Mouse (Mus musculus): ENCODE data around the gene Whrn.

Gene Whrn

DNA sequence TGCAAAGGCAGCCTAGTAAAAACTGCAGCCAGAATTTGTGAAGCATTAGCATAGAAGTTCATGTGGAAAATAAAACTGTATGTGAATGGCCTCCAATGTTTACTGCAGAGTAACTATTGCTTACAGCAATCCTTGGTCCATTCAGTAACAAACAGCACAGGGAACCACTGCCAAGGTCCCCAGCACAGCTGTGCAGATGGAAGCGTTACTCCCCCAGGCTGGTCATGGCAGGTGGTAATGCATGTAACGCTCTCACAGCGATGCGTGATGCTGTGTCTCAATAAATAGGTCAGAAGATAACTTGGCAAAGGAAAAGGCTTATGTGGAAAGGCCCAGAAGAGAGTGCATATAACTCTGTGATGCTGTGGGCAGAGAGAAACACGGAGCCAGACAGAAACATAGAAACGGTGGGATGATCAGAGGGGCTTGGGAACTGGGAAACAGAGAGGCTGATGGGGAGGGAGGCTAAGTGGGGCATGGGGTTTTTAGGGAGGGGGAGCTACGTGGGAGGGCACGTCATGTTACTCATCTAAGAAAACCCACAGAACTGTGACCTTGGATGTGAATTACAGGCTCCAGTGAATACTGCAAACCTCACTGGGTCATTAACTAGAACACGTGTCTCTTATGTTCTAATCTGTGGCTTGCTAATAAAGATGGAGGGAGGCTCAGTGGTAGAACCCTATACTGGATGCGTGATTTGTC, 51.3 kb downstream of the Whrn start:
- DNase-seq (ENCODE audit: low read depth, low spot score) = no peak

- DNase-seq (ENCODE audit: low read depth, low spot score) = no peak
Observed at GRCm38 (mm10) chr4:63443101-63443500, 52.7 kb downstream of the Whrn start.

DNA sequence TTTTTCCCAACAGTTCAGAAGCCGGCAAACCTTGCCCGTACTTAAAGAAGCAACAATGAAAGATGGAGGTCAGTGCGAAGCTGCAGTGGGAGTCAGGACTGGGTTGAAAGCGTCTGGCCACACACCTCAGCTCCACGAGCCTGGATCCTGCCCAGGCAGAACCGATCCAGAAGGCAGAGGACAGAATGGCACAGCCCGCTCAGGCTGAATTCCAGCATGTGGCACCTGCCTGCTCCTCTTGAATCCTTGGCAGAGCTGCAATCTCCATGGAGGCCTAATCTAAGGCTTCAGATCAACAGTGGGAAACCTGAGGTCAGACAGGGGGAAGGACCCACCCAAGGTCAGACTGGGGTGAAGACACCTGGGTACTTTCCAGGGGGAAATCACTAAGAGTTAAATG, 54.2 kb downstream of the Whrn start:
- DNase-seq (ENCODE audit: low read depth, low spot score) = no peak

DNA sequence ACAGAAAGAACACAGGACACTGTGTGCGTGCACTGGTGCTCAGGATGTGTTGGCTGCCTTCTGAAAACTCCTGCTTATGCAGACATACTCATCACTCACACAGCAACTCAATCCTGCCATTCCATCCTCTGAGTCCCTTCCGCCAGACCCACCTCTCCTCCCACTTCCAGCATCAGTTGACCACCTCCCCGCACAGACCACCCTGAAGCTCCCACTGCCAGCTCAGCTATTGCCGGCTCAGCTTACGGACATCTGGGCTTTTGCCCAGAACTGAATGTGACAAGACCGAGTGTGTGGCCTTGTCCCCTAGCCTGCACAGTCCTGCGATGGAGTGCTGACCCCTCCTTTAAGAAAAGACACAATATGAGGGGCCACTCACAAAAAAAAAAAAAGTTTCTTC, 55.5 kb downstream of the Whrn start:
- DNase-seq (ENCODE audit: low read depth, low spot score) = no peak

GRCm38 (mm10) chr4:63437968-63438367, 57.8 kb downstream of the Whrn start:
- no peak for DNase-seq (ENCODE audit: low read depth, low spot score)

DNA sequence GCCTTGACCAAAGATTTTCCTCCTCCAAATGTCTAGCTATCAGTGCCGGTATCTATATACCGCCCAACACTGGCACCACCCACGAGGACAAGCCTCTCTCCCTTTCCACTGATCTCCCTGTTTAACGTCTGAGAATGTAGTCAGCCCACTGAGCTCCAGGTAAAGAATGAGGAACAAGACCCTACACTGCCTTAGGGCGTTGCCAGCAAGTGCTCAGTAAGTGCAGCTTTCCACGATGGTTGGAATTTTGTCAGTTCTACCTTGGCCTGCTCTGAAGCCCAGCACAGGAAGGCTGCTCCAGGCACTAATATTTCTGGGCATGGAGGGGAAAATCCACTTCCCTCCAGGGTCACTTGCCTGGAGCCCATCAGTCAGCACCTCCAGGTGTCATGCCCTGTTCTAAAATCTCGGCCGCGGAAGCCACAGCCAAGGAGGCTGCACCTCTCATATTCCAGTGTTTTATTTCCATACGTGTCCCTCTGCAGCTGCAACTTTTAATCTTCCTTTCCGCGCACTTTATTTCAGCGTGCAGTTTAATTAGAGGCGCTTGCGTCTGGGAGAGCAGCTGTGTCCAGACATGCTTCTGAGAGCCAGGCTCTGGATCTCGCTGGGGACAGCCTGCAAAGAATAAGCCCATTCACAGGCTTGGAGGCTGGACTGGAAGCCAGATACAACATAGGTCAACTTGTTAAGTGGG, 58.5 kb downstream of the Whrn start:
- DNase-seq (ENCODE audit: low read depth, low spot score) = no peak

GRCm38 (mm10) chr4:63435402-63435801, 60.4 kb downstream of the Whrn start:
- no peak for DNase-seq (ENCODE audit: low read depth, low spot score)

GRCm38 (mm10) chr4:63431098-63431497, 64.7 kb downstream of the Whrn start:
- DNase-seq (ENCODE audit: low read depth, low spot score) = no peak

- no peak for DNase-seq (ENCODE audit: low read depth, low spot score)
Observed at GRCm38 (mm10) chr4:63430357-63430756, 65.4 kb downstream of the Whrn start.

GRCm38 (mm10) chr4:63426308-63426707, 69.5 kb downstream of the Whrn start:
- DNase-seq (ENCODE audit: low read depth, low spot score) = peak; percentile 61

DNA sequence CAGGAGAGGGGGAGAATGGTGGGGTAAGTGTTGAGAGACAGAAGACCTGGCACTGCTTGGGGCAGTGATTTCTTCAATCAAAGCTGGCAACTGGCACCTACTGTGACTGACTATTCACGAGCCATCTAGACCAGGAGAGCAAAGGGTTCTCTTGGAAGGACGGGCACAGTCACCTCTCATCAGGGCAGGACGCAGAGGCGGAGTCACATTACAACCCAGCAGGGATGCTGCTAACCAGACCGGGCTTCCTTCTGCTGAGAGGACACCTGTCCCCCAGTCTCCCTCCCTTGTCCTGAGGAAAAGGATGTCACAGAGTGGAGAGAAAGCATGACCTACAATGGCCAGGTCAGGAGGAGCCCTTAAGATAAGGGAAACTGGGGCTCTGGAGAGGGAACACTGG, 72.0 kb downstream of the Whrn start:
- no peak for DNase-seq (ENCODE audit: low read depth, low spot score)

- DNase-seq (ENCODE audit: low read depth, low spot score) = no peak
Observed at GRCm38 (mm10) chr4:63423231-63423630, 72.6 kb downstream of the Whrn start.

- no peak for DNase-seq (ENCODE audit: low read depth, low spot score)
Observed at GRCm38 (mm10) chr4:63420143-63420920, 75.5 kb downstream of the Whrn start.

DNA sequence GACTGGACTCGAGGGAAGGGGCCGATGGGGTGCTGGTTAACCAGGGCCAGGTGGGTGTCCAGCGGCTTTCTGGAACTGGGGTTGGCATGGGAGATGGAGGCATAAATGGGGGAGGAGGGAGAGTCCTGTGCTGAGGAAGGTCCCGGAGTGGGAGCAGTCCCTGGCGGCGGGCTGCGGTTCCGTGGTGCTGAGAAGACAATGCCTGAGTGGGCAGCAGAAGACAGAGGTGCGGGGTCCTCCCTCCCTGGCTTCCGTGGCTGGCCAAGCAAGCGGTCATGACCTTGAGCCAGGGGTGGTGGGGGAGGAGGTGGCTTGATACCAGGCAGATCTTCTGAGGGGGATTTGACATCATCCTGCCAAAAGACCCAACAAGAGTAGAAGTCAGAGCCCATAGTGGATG, 77.5 kb downstream of the Whrn start:
- DNase-seq (ENCODE audit: low read depth, low spot score) = no peak

DNA sequence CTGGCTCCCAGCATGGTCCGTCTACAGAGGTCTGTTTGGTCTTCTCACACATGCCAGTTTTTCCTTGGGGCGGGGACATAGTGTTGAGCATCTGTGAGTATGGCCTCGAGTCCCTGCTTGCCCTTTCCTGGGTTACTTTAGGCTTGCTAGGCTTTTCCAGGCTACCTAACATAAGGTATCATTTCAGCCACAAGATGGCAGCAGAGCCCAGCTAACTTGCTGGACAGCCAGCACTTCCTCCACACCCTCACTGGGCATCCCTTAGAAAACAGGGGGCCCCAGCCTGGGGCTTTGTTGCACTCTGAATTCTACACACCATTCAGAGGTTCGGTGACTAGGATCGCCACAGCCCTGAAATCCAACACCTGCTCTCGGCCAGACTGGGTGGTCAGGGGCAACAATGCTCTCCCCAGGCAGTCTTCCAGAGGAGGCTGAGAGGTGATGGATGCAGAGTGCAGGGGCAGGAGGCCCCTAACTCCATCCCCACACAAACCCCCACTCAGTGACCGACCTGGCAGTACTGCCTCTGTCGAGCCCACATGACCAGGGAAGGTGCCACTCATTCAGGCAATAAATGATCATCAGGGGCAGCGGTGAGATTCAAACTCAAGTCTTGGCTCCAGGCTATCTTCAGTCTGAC, 78.4 kb downstream of the Whrn start:
- DNase-seq (ENCODE audit: low read depth, low spot score) = peak; percentile 89

- DNase-seq (ENCODE audit: low read depth, low spot score) = no peak
Observed at GRCm38 (mm10) chr4:63414951-63415350, 80.8 kb downstream of the Whrn start.

DNA sequence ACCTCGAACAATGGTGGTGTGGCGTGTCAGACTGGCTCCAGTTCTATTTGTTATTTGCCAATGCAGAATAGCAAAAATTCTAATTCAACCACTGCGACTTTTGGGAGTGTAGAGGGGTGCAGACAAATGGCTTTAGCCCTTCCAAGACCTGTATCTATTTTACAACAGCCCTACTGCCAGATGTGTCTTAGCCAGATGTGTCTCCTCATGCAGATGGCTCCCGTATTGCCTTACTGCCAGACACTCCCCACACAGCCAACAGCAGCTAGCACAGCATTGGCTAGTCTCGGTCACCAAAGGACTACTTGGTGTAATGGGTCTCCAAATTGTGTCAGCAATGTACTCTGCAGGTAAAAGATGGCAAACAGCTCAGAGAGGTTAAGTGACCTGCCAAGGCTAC, 84.6 kb downstream of the Whrn start:
- DNase-seq (ENCODE audit: low read depth, low spot score) = no peak

GRCm38 (mm10) chr4:63410583-63410934, 85.2 kb downstream of the Whrn start:
- peak; percentile 95 for DNase-seq (ENCODE audit: low read depth, low spot score)

- DNase-seq (ENCODE audit: low read depth, low spot score) = peak; percentile 78
Observed at GRCm38 (mm10) chr4:63409908-63410582, 85.7 kb downstream of the Whrn start.

GRCm38 (mm10) chr4:63409317-63409907, 86.4 kb downstream of the Whrn start:
- no peak for DNase-seq (ENCODE audit: low read depth, low spot score)

GRCm38 (mm10) chr4:63408649-63409048, 87.1 kb downstream of the Whrn start:
- DNase-seq (ENCODE audit: low read depth, low spot score) = peak; percentile 74

All from mesoderm, embryonic 11.5 days (tissue).